Mouse (Mus musculus) forebrain, embryonic 10.5 days (tissue): ENCODE measurements around the gene Mtmr4. TPM values are rescaled to one million over a fixed set of nuclear protein-coding genes. Genes with fewer than 3 reads are reported as not detected.

Experiments used
- DNase-seq: peaks from one replicate; pipeline ENCODE4 v3.0.0-alpha.2; 2017; ENCODE audit warnings: low spot score; ENCODE audit errors: extremely low spot score
- H3K27ac ChIP-seq: fragments of 300-500 bp; sonication (generic); 2 replicates; pipeline ENCODE4 v1.5.1; 2016; ENCODE audit warnings: mild to moderate bottlenecking
- H3K27me3 ChIP-seq: fragments of 300-500 bp; sonication (generic); 2 replicates; pipeline ENCODE4 v1.6.1; 2016; ENCODE audit warnings: mild to moderate bottlenecking; ENCODE audit not compliant: poor library complexity, severe bottlenecking
- H3K36me3 ChIP-seq: fragments of 300-500 bp; sonication (generic); replicated peaks from 2 replicates; pipeline ENCODE4 v1.6.1; 2016; ENCODE audit warnings: mild to moderate bottlenecking, moderate library complexity
- H3K4me1 ChIP-seq: fragments of 300-500 bp; sonication (generic); 2 replicates; pipeline ENCODE4 v1.6.1; 2016
- H3K4me3 ChIP-seq: fragments of 300-500 bp; sonication (generic); 2 replicates; pipeline ENCODE4 v1.5.1; 2016; ENCODE audit warnings: mild to moderate bottlenecking, moderate library complexity
- H3K9me3 ChIP-seq: fragments of 300-500 bp; sonication (generic); 2 replicates; pipeline ENCODE4 v1.6.1; 2016; ENCODE audit warnings: mild to moderate bottlenecking, moderate library complexity
- WGBS: fragments of 180-500 bp; shearing (Covaris S2); methylation state at CpG from one replicate; pipeline ENCODE4 v1.1.7; 2016; 5-methylcytosine and 5-hydroxymethylcytosine counted together
- polyA plus RNA-seq: library from polyadenylated mRNA; unstranded; fragments of >200 nt; fragmentation: Nextera tagmentation; extraction: Ambion mirVana; gene quantifications from 2 replicates; pipeline ENCODE4 v1.2.1, GENCODE M21; 2016

Mtmr4 gene
- polyA plus RNA-seq, 1 experiment from 2014 or later: 62.4 TPM

DNA sequence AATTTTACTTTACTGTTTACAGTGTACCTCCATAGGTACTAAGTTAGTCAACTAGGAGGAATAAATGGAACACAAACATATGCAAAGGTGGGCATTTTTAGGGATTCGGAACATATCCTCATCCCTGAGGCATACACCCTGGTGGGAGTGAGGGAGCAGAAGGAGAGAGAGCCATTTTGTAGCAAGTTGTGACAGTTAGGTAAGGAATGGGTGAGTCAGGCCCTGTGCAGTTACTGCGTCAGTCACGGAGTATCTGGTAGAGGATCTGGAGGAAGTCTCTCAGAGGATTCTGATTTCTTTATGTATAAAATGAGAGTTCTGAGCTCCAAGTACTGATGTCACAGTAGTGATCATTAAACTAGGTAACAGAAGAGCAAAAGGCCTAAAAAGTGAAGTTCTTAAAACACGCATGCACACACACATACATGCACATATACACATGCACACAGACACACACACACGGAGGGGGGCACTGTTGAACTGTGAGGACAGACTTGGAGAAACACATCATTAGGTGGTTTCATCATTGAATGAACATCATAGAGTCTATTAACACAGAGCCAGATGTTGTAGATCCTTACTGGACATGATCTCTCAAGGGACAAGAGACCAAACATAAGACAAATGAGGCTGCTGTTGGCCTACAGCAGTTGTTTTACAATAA, 4.6 kb upstream of the Mtmr4 start:
- 94% methylated on average over 5 of the region's 5 CpGs for WGBS
- Histone ChIP-seq H3K27ac (no peak overlapping the region), H3K9me3 (no peaks in the 10 kb centered on the region), H3K36me3 (no peaks in the 10 kb centered on the region), H3K4me1 (peaks cover 24% of the 10 kb centered on the region), H3K27me3 (no peaks in the 10 kb centered on the region), H3K4me3 (no peak overlapping the region)
- DNase-seq: no peak

GRCm38 (mm10) chr11:87589605-87590004, 2.4 kb upstream of the Mtmr4 start:
- DNase-seq: no peak
- Histone ChIP-seq H3K4me1 (peaks cover 46% of the 10 kb centered on the region), H3K9me3 (no peaks in the 10 kb centered on the region), H3K4me3 (peak overlapping the region; percentile 85; the same call in 1 of the 2 replicates), H3K27me3 (no peaks in the 10 kb centered on the region), H3K36me3 (peaks cover 9% of the 10 kb centered on the region), H3K27ac (no peak overlapping the region)
- 90% methylated on average over 8 of the region's 8 CpGs for WGBS

GRCm38 (mm10) chr11:87590841-87591525, 979 bp upstream of the Mtmr4 start:
- H3K9me3 ChIP-seq: no peaks in the 10 kb centered on the region
- 3% methylated on average over 25 of the region's 25 CpGs for WGBS
- peaks cover 60% of the 10 kb centered on the region for H3K4me1 ChIP-seq
- H3K27ac ChIP-seq: peak overlapping the region; percentile 94
- no peaks in the 10 kb centered on the region for H3K27me3 ChIP-seq
- peak; percentile 48 for DNase-seq
- peak overlapping the region; percentile 85 for H3K4me3 ChIP-seq
- peaks cover 11% of the 10 kb centered on the region for H3K36me3 ChIP-seq

DNA sequence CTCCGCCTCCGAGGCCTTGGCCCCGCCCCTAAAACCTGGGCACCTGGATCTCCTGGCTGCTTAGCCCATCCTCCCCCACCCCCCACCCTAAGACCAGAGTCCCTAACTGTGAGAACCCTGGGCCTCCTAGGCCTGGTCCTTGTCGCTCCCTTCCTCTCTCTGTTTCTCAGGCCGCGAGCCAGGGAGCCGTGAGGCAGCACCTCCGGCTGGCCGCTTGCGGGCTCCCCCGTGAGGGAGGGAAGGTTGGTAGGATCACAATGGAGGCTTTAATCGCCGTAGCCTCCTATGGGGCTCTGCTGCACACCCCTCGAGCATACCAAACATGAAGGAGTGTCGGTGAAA, 363 bp downstream of the Mtmr4 start:
- Histone ChIP-seq H3K36me3 (peaks cover 23% of the 10 kb centered on the region), H3K4me3 (peak overlapping the region; percentile 85), H3K9me3 (no peaks in the 10 kb centered on the region), H3K27me3 (no peaks in the 10 kb centered on the region), H3K4me1 (peaks cover 73% of the 10 kb centered on the region), H3K27ac (peak overlapping the region; percentile 94)
- 1% methylated on average over 15 of the region's 15 CpGs for WGBS
- no peak for DNase-seq

DNA sequence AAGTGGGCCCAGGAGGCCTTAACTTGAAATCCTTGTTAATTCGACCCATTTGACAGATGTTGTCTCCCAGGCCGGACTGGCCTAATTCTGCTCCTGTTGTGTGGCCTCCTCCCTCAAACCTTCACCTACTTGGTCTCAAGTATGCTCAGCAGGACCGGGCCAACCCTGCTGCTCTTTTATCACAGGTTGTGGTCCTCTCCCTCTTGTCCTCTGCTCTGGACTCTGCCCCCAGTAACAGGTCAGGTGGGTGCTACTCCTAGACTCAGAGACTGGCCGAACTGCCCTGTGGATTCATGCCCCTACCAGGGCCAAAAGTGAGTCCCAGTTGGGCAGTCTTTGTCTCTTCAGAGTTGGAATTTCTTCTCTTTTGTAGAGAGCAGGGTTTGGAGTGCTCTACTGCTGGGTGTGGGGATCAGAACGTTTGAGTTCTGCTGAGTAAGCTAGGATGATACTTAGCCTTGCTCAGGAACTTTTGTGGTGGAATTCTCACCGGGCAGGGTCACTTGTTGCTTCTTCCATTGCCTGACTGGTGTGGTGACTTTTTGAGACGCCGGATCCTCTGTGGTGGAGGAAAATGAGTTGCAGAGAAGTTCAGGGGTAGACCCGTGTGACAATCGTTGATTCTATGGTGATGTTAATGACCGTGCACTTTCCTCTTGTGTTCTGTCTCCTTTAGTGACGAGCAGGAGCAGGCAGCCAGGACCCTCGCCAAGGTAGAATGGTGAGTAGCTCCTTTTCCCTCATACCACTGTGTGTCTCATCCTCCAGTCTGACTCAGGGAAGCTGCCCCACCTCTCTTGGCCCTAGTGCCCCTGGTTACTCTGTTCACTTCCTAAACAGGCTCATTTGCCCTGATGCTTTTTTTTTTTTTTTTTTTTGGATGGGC, 994 bp downstream of the Mtmr4 start:
- Histone ChIP-seq H3K9me3 (no peaks in the 10 kb centered on the region), H3K27me3 (no peaks in the 10 kb centered on the region), H3K36me3 (peaks cover 30% of the 10 kb centered on the region), H3K4me1 (peaks cover 76% of the 10 kb centered on the region), H3K4me3 (peak overlapping the region; percentile 85), H3K27ac (peak overlapping the region; percentile 94)
- WGBS: 42% methylated on average over 13 of the region's 13 CpGs
- DNase-seq: no peak

- peak; percentile 88 for DNase-seq
- Histone ChIP-seq H3K27me3 (no peaks in the 10 kb centered on the region), H3K27ac (peak overlapping the region; percentile 95), H3K36me3 (peaks cover 54% of the 10 kb centered on the region), H3K4me3 (peak overlapping the region; percentile 80), H3K9me3 (no peaks in the 10 kb centered on the region), H3K4me1 (peaks cover 61% of the 10 kb centered on the region)
- 1% methylated on average over 36 of the region's 37 CpGs for WGBS
Observed at GRCm38 (mm10) chr11:87595327-87595841, 3.4 kb downstream of the Mtmr4 start.

DNA sequence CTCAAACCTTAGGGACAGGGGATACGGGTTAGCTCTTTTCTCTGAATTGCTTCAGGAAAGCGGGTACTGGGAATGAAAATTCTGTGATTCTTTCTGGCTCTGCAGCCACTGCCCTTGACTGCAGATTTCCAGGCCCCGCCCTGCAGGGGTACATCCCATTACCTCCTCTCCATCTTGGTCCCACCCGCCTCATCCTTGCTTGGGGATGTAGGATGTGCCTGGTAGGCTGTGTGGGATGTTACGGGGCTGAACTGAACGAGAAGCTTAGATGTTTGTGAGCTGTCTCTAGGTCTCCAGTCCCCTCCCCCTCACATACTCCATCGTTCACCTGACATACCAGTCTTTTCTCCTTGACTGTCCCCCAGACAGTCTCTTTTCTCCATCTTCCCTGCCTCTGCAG, 4.0 kb downstream of the Mtmr4 start:
- Histone ChIP-seq H3K9me3 (no peaks in the 10 kb centered on the region), H3K4me1 (peaks cover 55% of the 10 kb centered on the region), H3K4me3 (peak overlapping the region; percentile 80), H3K27ac (peak overlapping the region; percentile 95), H3K27me3 (no peaks in the 10 kb centered on the region), H3K36me3 (peaks cover 60% of the 10 kb centered on the region)
- DNase-seq: no peak
- 11% methylated on average over 7 of the region's 7 CpGs for WGBS

- WGBS: 37% methylated on average over 2 of the region's 2 CpGs
- Histone ChIP-seq H3K9me3 (no peaks in the 10 kb centered on the region), H3K36me3 (peaks cover 65% of the 10 kb centered on the region), H3K27me3 (no peaks in the 10 kb centered on the region), H3K4me1 (peaks cover 55% of the 10 kb centered on the region), H3K27ac (peak overlapping the region; percentile 95), H3K4me3 (peak overlapping the region; percentile 80)
- no peak for DNase-seq
Observed at GRCm38 (mm10) chr11:87596492-87596891, 4.5 kb downstream of the Mtmr4 start.

DNA sequence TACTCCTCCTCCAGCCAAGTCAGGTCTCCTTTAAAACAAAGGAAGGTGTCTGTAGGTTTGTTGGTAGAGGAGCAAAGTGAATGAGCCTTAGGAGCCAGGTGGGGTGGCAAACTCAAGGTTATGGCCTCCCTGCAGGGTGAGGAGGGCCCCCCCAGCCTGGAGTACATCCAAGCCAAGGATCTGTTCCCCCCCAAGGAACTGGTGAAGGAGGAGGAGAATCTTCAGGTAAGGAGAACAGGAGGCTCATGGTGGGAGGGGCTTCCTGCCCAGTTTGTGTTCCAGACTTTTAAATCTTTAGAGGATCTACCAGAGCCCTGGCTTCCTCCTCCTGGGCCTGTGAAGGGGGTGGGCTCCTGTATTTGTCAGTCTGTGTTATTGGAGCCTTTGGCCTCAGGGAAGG, 5.1 kb downstream of the Mtmr4 start:
- DNase-seq: no peak
- Histone ChIP-seq H3K27ac (peak overlapping the region; percentile 95), H3K4me1 (peaks cover 55% of the 10 kb centered on the region), H3K4me3 (peak overlapping the region; percentile 80), H3K36me3 (peaks cover 71% of the 10 kb centered on the region), H3K27me3 (no peaks in the 10 kb centered on the region), H3K9me3 (no peaks in the 10 kb centered on the region)

- peaks cover 87% of the 10 kb centered on the region for H3K36me3 ChIP-seq
- H3K27ac ChIP-seq: no peak overlapping the region
- H3K4me3 ChIP-seq: no peak overlapping the region
- H3K27me3 ChIP-seq: no peaks in the 10 kb centered on the region
- H3K9me3 ChIP-seq: no peaks in the 10 kb centered on the region
- peaks cover 31% of the 10 kb centered on the region for H3K4me1 ChIP-seq
- WGBS: 91% methylated on average over 13 of the region's 13 CpGs
- no peak for DNase-seq
Observed at GRCm38 (mm10) chr11:87599395-87600089, 7.6 kb downstream of the Mtmr4 start.

- no peak for DNase-seq
- WGBS: 95% methylated on average over 10 of the region's 10 CpGs
- peaks cover 22% of the 10 kb centered on the region for H3K4me1 ChIP-seq
- no peak overlapping the region for H3K4me3 ChIP-seq
- peaks cover 92% of the 10 kb centered on the region for H3K36me3 ChIP-seq
- H3K27me3 ChIP-seq: no peaks in the 10 kb centered on the region
- H3K27ac ChIP-seq: no peak overlapping the region
- no peaks in the 10 kb centered on the region for H3K9me3 ChIP-seq
Observed at GRCm38 (mm10) chr11:87600322-87600853, 8.4 kb downstream of the Mtmr4 start.

- WGBS: 96% methylated on average over 9 of the region's 9 CpGs
- no peak for DNase-seq
- Histone ChIP-seq H3K9me3 (no peaks in the 10 kb centered on the region), H3K27ac (no peak overlapping the region), H3K36me3 (peaks cover 100% of the 10 kb centered on the region), H3K4me1 (peaks cover 4% of the 10 kb centered on the region), H3K27me3 (no peaks in the 10 kb centered on the region), H3K4me3 (no peak overlapping the region)
Observed at GRCm38 (mm10) chr11:87602234-87602633, 10.3 kb downstream of the Mtmr4 start.
